Mouse (Mus musculus) layer of hippocampus, postnatal 10 days (tissue): ENCODE data around the gene Dpm3. TPM values are rescaled to one million over a fixed set of nuclear protein-coding genes. Genes with fewer than 3 reads are reported as not detected.

ENCODE experiments used
- DNase-seq, 2 experiments: peaks; one replicate each; pipeline ENCODE4 v3.0.0; 2021; ENCODE audit warnings: low spot score in 2 of 2
- total RNA-seq, 2 experiments: library from RNA; stranded (reverse); gene quantifications; 2 replicates each; pipeline ENCODE4 v1.2.3; 2021

Dpm3 gene
- total RNA-seq, 2 experiments from 2014 or later: 53.3 to 66.3 TPM

DNA sequence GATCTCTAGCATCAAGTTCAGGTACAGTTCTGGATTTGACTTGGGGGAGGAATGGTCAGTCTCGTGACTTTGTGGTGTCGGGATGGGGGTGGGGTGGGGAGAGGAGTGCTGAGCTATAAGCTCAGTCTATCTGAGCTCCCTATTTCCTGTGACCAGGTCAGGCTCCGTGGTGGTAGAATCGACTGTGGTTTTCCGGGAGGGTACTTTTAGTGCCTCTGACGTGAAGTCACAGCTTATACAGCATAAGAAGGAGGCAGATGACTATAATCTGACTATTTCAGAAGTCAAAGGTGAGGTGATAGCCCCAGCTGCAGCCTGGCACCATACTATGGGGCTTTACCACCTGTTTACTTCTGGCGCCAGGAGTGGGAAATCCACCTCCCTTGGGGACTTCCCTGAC is 27.8 kb upstream of the Dpm3 start:
- DNase-seq: no peak

DNA sequence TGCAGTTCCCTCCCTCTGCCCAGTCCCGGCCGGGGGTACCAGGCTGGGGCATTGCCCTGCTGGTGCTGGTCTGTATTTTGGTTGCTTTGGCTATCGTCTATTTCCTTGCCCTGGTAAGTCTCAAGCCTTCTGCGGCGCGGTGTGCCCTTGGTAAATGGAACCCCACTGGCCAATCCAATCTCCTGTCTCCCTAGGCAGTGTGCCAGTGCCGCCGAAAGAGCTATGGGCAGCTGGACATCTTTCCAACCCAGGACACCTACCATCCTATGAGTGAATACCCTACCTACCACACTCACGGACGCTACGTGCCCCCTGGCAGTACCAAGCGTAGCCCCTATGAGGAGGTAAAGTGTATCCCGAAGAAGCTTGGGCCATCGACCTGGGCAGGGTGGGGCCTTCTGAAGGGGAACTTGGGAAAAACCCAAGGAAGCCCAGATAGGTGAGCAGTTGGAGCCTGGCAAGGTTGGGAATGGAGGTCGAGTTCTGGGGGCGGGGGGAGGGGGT is 27.3 kb upstream of the Dpm3 start:
- no peak for DNase-seq

DNA sequence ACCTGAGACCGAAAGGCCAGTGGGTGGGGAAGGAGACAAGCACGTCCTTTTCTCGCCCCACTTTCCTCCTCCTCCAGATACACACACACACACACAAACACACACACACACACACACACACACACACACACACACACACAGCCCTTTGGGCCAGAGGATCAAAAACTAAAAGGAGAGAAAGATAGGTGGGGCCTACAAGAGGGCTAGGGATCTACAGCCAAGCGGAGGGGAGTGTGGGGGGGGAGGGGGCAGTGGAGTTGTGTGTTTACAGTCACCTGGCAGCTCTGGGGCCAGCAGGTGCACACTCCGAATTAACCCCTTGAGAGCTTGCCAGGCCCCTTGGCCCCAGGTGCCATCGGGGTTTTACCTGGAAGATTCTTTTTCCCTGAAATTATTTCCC is 26.5 kb upstream of the Dpm3 start:
- no peak for DNase-seq

DNA sequence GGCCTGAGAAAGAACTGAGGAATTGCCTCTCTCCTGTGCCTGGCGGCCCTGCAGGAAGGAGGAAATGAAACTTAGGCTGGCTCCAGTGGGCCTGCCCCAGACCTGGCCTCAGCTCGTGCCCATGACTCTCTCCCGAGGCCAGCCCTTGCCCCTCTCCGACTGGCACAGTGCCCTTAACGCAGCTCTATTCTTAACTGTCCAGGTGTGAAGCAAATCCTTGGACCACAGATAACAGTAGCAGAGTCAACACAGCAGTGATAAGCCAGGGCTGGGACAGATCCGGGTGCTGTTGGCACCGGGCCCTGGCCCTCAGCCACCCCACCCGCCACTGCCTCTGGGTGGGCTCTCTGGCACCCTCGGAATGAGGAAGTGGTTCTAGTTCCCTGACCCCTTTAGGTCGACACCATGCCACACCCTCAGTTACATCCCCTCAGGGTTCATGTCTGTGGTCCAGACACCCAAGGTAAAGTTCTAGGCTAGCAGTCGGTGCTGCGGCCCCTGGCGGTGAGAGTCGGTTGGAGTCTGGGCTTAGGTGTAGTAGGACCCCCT is 25.5 kb upstream of the Dpm3 start:
- DNase-seq: peak in 1 of 2 experiments; percentile 22

DNA sequence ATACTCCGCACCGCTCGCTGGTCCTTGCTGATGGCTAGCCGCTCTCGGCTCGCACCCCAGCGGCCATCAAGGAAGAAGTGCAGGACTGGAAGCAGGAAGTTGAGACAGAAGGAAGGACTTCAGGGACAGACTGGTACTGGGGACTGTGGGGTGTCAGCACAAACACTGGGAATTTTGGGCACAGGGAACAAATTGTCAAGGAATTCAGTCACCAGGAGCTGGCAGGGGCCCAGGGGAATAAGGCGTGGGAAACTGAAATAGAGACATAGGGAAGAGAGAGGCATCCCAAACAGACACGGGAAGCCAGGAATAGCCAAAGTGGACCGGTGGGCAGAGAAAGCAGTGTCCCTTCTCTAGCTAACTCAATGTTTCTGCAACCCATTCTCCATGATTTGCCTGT is 22.6 kb upstream of the Dpm3 start:
- peak in 1 of 2 experiments; percentile 22 for DNase-seq

DNA sequence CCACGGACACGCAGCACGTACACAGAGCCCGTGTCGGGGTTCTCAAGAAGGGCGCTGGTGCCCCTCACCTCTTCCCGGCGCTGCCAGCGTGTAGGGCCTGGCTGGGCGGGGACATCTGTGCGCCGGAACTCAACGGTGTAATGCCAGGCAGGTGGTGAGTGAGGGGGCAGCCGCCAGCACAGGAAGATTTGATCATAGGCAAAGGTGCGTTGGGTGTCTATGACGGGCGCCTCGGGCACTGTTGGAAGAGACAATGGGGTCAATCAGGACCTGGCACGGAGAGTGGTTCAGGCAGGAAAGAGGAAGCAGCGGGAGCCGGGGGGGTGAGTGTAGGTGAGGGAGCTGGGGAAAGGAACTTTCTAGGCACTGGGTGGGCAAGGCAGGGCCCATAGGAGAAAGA is 21.5 kb upstream of the Dpm3 start:
- DNase-seq: no peak

DNA sequence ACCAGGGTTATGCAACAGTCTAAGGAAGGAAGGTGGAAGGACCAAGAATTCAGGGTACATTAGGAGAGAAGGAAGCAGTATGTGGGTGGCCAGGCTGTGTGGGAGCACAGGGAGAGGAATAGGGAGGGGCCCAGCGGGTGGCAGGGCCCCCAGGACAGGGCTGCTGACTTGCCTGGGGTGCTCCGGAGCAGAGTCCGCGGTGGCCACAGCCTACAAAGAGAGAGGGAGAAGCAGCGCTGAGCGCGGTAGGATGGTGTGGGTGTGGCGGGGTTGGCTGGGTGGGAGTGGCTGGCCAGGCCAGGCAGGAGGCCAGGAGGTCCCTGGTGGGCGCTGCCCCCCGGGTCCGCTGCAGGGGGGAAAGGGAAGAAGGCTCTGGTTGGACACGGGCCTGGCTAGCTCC is 20.7 kb upstream of the Dpm3 start:
- peak in 1 of 2 experiments; percentile 16 for DNase-seq

DNA sequence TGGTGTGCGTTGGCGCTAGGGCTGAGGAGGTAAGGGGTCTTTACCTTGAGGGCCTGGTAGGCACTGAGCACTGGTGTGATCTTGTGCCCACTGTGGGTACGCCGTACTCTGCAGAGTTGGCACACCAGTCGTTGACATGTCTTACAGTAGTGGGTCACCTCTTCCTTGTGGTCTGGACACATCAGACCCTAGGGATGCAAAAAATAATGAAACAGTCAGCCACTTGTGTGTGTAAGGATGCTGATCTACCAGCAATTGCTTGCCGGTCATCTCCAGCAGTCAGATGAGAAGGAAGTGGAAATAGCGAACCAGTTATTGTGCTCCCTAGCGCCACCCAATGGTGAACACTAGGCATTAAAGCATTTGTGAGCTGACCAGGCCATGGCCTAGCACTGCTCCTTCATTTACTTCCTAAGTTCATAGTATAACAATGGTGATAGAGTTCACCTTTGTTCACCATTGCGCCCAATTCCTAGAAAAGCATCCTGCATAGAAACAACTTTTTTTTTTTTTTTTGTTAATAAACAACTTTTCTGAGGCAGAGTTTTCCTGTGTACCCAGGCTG is 16.7 kb upstream of the Dpm3 start:
- peak; percentile 75 to 77 for DNase-seq

DNA sequence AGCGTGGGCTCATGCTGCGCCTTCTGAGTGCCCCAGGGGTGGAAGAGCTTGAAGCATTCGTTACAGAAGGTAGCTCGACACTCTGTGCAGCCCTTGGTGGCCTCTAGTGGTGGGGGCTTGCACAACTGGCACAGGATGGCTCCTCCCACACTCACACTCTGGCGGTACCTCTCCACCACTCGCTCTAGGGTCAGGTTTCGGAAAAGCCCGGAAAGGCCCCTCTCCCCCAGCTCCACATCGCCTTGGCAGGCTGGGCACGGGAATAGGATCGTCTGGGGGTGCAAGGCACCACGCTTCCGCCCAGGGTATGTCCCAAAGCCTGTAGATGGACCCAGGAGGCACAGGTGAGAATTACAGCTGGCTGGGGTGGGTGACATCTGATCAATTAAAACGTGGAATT is 15.5 kb upstream of the Dpm3 start:
- no peak for DNase-seq

DNA sequence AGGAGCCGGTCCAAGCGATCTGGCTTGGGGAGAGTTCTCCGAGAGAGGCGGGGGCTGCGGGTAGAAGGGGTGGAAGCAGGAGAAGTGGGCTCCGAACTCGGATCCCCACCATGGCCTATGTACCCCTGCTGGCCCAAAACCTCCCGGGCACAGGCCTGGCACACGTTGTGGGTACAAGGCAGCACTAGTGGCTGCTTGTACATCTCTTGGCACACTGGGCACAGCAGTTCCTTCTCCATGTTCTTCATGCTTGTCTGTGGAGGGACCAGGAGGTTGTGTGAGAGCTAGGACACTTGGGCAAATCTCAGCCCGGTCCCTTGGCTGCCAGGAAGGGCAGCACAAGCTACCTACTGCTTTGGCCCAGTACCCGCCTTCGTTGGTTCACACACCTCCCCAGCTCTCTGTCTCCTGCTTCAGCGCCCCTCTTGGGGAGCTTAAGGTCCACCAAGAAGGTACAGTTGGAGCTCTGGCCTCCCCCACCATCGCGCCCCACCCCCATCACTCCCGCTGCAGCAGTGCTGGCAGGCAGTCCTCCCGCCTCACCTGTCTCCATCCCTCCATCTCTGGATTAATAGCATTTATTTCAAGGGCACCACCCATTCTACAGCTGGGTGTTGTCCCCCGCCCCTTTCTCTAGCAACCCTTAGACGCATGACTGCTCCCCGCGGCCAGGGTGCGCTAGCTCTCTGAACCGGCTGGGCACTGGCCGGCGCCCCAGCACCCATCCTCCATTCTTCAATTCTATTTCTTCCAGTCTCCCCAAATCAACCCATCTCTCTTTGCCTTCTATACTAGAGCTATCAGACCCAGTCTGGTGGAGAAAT is 14.8 kb upstream of the Dpm3 start:
- peak; percentile 55 to 66 for DNase-seq

DNA sequence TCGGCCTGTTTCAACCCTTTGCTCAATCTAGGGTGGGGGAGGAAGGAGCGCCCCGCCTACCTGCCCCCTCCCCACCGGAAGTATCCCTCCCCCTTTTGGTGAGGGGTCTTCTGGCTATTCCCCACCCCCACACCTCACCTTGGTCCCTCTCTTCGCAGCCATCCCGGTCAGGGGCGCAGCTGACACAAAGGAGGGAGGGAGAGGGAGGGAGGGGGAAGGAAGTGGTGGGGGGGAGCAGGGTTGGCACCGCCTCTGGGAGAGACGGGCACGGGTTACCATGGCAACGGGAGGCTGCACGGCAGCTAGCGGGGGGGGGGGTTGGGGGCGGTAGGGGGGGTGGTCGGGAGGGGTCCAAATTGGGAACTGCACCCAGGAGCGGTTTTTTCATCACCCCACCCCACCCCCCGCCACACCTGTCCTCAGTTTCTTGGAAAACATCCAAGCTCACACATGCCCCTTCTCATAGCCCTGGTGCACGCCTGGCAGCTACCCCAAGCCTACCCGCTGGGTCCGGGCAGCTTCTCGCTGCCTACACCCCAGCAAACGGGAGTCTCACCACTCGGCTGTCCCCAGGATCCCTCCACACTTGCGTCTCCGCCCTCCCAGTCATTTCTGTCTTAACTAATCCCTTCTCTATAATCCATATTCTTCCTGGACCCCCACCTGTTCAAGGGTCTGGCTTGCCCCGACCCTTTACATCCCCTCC is 14.0 kb upstream of the Dpm3 start:
- DNase-seq: peak; percentile 74 to 81

DNA sequence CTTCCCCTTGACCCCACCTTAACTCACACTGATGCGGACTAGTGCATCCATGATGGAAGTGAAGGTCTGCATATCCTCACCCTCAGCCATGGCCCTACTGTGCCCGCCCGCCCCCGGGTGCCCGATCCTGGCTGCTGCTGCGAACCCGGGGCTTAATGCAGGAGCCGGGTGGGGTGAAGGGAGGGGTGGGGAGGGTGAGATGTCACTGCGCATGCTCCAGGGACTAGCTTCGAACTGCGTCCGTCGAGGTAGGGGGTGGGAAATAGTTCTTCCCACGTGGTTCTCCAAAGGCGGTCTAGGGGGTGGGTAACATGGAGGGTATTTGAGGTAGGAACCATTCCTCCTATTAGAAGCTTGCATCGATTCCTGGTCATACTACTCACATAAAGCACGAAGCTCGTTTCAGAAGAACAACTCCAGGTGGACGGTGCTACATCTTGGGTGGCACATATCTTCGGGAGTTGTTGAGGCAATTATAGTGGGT is 13.4 kb upstream of the Dpm3 start, which contains the start of gene Krtcap2:
Gene Krtcap2, plus strand, starts transcription at position 279 of the 484 bp plus-strand sequence.
- DNase-seq: peak; percentile 73 to 80

DNA sequence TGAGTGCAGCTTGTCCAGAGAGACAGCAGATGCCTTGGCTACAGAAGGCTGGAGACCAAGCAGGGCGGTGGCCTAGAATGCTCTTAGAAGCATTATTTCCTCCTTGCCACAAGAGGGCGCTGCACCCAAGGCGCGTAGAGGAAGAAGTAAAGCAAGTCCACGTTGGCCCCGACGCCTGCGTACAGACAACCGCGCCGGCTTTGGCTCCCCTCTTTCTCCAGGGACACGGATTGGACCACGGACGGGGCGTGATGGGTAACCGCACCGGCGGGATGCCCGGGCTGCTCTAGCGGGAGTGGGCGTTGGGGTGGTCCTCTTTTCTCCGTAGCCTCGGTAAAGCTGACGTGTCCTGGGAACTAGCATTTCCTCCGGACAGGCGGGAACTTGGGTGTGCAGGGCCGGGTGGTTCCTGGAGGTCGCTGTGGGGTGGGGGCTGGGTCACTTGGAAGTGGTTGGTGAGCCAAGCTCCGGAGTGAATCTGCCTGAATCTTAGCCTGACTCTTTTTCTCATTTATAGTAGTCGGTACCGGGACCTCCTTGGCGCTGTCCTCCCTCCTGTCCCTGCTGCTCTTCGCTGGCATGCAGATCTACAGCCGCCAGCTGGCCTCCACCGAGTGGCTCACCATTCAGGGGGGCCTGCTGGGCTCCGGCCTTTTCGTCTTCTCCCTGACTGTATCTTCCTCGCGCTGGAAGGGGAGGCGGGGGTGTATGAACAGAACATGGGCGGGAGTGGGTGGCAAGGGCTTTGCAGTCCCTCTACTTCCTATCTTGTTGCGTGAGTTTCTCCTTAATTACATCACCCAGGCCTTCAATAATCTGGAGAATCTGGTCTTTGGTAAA is 12.7 kb upstream of the Dpm3 start, which contains the start of gene Trim46:
Gene Trim46, minus strand, starts transcription at position 49 of the 840 bp plus-strand sequence.
- DNase-seq: peak; percentile 86 to 92

DNA sequence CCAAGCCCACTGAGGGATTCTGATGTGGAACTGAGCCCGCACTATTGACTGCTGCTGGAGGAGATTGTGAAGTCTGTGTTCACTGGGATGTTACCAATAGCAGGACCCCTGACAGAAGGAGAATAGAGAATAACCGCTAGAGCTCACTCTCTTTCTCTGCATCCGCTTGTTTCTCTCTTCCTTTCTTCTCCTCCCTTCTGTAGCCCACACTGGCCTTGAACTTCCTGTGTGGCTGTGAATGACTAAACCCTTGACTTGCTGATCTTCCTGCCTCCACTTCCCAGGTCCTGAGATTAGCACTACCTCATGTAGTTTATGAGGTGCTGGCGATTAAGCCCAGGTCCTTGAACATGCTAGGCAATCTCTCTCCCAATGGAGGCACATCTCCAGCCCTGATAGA is 11.7 kb upstream of the Dpm3 start:
- no peak for DNase-seq

DNA sequence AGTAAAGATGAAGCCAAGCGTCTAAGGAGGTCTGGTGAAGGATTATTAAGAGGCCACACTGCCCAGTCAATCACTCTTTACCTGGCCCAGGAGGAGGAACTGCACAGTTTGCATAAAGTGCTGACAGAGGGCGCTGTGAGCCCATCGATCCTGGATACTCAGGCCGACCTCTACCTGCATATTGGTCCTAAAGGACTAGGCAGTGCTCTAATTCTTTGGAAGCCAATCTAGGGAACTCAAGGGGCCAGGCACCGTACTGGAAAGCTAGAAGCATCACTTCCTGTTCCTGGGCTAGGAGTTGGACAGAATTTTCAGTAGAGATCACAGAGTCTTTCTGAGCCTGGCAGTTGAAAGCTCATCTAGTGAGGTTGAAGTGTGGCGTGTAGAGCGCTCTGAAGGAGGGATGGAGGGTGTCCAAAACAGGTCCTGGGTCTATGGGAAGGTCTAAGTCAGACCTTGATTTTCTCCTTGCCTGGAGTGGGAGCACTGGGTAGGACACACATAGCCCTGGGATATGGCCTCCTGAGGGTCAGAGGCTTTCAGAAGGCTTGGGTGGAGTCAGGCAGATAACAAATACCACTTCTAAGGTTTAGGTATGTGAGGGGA is 8.6 kb upstream of the Dpm3 start:
- DNase-seq: peak in 1 of 2 experiments; percentile 68

DNA sequence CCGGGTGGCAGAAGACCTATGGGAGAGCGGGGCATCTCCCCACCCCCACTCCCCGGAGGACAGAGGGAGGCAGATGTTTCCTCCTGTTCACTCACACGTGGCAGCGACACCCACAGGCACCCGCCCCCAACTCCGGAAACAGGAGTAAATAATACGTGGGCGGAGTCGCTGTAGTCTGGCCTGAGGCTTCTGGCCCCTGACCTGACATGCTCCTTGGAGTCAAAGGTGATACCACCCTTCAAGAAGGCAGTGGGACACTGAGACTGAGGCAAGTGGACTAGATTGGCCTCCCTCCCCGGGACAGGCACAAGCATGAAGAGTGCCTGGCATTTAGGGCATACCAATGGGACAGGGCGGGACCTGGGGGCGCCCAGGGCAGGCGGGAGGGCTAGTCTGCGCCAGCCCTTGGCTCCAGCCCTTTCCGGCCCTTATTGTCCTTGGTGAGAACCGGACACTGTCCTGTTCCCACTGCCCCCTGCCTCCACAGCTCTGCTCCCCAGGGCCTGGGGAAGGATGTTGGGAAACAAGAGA is 7.7 kb upstream of the Dpm3 start:
- no peak for DNase-seq

DNA sequence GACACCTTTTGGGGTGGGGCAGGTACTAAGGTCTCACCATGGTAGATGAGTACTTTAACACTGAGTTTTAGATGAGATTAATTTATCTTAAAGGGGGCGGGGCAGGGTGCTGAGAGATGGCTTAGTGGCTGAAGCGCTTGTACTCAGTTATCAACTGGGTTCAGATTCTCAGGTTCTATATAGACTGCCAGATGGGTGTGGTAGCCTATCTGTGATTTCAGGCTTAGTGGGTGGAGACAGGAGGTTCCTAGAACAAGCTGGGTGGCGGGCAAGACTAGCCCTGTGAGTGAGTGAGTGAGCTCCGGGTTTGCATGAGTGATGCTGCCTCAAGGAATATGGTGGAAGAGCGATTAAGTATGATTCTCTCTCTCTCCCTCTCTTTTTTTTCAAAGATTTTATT is 4.2 kb upstream of the Dpm3 start:
- DNase-seq: no peak

DNA sequence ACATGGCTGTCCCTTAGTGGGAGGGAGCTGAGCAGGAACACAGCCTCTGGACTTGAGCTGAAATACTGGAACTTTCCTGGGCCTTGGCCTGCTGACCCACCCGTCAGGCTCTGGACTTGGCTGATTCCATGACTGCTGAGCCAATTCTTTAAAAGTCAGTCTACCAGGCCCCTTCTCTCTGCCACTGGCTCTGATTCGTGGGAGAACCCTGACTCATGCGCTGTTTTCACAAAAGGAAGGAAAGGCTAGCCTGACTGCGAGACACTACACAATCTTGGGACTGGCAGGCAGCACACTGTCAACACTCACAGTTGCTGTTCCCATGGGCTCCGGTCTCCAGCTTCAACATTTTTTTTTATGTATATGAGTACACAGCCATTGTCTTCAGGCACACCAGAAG is 3.0 kb upstream of the Dpm3 start:
- DNase-seq: no peak

DNA sequence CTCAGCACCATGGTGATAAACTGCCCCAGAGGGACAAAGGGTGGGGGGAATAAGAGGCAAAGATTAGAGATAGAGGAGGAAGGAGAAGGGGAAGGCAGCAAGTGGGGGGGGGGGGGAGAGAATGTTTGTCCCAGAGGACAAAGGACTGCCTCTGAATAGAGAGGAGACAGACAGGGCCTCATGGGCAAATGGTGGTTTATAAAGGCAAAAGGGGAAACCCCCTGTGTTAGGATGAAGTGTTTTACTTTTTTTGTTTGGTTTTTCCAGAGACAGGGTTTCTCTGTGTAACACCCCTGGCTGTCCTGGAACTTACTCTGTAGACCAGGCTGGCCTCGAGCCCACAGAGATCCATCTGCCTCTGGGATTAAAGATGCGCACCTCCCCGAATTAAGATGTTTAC is 1.1 kb downstream of the Dpm3 start:
- no peak for DNase-seq

DNA sequence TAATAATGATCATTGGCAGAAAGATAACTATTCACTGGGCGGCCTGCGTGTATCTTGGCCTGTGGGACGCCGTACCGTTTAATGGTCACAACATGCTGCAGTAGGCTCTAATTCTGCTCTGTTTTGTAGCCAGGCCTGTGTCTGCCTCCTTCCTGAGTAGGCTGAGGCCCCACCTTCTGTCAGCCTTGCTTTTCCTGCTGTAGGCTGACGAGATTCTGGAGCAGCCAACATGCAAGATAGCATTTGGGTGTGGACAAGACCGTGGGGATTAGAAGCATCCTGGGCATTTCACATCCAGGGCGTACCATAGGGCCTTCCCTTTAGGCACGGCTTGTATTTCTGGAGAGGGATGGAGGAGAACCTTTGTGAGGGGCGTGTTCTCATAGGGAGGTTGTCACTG is 3.3 kb downstream of the Dpm3 start:
- no peak for DNase-seq
